Mouse (Mus musculus): ENCODE measurements at regions not wholly inside any gene's neighbourhood (a gene's known extent, or its start where the extent isn't known, plus 50 kb on each side); places are given as distances from the start of the nearest gene placed in this dataset.

DNA sequence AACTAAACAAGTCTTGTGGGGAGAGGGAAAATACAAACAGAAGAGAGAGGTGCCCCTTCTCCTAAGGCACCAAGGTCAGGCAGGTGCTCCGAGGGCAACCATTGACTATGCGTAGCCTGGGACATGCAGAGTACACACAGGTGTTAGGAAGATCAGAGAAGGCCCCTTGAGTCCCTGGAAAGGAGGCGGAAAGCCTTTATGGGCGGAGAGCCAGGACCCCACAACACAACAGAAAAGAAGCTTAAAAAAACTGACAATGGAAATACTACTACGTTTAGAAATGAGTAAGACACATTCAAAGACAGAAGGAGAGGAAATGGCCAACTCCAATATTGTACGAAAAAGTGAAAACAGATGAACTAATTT, 179.5 kb downstream of the Mroh4 start:
- TF ChIP-seq CTCF (IDR thresholded peaks at IDR 0.05; ENCODE audit: extremely low read depth, insufficient read depth, low read length) = no peak
- no peak for TF ChIP-seq POLR2A (IDR thresholded peaks at IDR 0.05; ENCODE audit: extremely low read depth, insufficient read depth, low read length)

All from cortical plate, adult 2 months (tissue).